Mouse (Mus musculus) 3T3-L1 (cell line): ENCODE measurements at regions not wholly inside any gene's neighbourhood (a gene's known extent, or its start where the extent isn't known, plus 50 kb on each side); places are given as distances from the start of the nearest gene placed in this dataset.
A peak's percentile ranks its signal among the peaks of the same experiment; 100 is the strongest.

ENCODE experiments used
- DNase-seq: peaks from one replicate; pipeline ENCODE4 v3.0.0-alpha.2; 2015; ENCODE audit warnings: low read depth, low spot score

DNA sequence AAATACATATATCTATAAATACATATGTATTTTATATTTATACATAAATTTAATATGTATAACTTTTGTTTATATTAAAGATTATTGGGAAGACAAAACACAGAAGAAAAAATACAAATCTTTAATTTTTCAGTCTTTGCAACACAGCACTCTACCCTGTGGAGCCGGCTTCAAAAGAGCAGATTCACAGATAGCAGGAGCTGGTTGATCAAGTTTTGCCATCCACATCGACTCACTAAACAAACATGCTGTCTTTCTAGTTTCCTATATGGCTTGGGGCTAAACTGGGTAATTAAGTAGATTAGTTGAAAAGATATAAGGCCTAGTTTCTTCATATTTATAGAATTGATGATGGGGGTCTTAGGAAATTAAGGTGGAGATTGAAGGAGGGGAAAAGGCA is 311.2 kb upstream of the Marcks start:
- no peak for DNase-seq

DNA sequence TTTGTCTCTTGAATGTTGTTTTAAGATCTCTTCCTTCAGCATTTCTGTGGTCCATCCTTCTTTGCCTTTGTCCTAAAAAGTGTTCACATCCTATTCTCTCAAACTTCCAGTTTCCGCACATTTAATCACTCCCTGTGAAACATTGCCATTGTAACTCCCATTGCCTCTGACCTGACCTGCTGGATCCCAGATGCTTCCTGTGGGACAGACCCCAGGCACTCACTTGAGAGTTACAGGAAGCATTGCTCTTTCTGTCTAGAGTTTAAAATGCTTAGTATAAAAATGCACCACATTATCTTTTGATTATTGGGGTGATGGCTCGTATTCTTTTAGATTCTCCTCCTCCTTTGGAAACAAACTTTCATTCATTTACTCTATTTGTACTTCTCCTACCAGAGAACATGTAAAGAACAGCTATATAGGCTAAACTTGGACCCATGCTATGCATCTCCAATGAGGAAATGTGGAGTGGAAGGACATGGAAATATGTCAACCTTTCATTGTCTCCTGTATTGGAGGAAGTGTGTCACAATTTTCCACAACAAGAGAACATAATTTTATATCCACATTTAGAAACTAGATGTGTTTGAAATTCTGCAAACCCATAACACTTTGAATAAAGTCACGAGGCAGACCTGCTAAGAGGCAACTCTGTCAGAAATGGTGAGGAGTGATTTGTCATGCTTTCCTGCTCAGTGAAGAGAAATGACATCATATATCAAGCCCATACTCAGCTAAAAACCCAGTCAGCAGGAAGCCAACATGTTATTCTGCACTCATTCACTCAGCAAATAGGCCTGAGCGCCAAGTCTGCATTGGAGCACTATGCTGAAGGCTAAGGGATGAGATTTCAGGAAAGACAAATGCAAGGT is 308.8 kb upstream of the Marcks start:
- DNase-seq, result no peak

DNA sequence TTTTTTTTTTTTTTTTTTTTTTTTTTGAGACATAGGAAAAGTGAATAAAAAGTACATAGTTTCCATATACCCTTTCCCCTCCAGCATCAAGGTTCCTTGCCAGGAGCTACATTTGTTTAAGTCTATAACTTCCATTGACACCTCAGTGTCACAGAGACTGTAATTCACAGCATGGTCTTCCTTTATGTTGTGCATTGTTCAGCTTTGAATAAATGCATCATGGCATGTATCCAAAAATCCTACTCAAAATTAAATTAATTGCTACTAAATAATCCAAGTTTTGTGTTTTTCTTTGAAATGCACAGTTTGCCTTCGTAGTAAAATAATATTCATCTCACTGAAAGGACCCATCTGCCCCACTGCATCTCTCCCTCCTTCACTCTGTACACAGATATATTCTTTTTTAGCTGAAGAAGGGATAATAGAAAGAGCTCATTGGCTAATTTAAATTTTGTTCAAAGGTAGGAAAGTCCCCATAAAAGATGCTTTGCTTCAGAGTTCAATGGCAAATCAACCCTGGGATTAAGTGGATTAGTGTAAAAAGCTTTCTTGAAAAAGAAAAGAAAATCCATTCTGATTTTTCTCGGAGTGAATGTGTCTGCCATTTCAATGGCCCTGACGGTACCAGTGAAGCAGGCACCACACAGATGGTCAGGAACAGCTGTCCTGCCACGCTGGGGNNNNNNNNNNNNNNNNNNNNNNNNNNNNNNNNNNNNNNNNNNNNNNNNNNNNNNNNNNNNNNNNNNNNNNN is 301.3 kb upstream of the Marcks start:
- no peak for DNase-seq

DNA sequence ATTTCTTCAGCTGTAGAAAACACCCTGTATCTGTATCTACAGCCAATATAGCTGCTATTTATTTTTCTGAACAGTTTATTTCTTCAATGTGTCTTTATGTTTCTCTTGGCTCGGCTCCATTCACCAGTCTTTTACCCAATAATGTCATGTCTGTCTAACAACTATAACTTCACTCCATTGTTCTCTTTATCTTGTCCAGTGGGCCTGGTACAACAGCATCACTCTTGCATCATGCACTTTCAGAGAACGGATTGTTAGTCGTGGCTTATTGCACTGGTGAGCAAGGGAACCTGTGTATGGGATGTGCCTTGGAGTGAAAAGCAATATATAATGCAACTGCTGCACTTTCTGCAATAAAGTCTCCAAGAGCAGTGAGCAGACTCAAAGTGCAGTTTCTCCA is 299.6 kb upstream of the Marcks start:
- DNase-seq, result peak; percentile 51

DNA sequence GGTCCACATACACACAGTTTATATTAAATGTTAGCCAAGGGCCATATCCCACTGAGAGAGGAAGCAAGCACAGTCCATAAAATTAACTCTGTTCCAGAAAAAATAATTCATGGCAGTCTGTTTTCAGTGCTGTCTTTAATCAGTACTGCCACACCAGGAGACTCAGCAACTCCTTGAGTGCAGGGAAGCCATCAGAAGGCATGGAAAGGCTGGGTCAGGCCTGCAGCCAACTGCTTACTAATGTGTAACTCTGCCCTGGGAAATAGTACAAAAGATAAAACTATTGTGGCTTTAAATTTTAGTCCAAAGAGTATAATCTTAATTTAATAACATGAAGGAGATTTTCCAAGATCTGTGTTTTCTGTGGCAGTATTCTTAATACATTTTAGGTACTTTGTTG is 298.1 kb upstream of the Marcks start:
- DNase-seq, result peak; percentile 25

DNA sequence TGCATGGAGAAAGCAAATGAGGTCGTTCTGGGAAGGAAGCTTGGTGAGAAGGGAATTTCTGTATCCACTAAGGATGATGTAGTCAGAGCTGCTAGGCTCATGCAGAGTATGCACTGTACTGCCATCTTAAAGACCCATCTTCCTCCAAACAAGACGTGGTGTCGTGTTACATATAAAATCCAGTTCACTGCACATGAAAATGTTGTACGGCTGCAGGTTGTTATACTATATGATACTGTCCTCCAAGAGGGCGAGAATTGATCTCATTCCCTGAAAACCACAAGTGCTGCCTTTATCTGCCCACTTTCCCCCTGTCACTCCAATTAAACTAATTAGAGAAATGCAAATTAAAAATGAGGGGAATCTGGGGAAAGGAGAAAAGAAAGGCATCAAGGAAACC is 295.5 kb upstream of the Marcks start:
- no peak for DNase-seq

DNA sequence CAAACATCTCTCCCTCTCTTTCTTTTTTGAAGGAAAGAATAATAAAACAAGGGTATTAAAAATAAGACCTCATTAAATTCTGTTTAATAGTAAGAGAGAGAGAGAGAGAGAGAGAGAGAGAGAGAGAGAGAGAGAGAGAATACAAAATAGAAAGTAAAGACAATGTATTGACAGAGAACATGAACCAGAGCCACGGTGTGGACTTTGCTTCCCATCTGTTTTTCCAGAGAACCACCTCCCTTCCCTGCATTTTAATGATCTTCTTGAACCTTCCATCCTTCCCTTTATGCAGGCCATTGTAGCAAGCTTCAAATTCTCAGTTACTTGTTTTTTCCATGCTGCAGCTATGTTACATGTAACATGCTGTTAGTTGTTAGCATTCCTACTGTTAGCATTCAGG is 284.3 kb upstream of the Marcks start:
- no peak for DNase-seq

DNA sequence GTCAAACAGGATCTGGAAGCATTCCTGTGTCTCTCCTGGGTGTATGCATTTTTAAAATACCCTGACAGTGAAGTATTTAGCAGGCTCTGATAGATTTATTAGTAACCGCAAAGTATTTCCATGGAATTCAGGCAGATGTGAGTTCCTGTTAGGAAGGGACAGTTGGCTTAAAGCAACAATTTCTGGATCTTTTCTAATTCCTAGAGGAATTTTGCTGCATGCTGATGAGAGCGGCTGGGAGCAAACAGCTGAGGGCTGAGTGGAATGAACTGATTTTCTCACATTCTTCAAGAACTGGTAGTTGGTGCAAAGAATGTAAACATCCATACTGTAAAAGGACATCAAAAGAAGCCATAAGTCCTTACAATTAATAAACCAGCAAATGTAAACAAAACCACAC is 283.9 kb upstream of the Marcks start:
- DNase-seq, result peak; percentile 64

DNA sequence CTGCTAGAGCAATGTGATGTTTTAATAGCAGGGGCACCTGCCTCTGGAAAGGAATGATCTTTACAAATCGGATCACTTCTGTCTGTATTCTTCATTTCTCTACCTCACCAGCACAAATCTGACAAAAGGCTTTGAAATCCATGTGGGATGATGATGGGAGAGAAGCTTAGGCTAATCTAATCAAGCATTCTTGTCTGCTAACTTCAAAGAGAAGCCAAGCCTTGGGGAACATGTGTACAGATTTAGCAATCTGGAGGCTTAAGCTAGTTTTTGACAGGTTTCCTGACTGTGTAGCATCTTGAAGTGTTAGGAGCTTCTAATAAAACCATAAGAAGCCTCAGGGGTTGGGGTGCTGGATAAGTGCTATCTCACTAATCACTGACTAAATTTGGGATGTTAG is 277.6 kb upstream of the Marcks start:
- DNase-seq, result no peak

DNA sequence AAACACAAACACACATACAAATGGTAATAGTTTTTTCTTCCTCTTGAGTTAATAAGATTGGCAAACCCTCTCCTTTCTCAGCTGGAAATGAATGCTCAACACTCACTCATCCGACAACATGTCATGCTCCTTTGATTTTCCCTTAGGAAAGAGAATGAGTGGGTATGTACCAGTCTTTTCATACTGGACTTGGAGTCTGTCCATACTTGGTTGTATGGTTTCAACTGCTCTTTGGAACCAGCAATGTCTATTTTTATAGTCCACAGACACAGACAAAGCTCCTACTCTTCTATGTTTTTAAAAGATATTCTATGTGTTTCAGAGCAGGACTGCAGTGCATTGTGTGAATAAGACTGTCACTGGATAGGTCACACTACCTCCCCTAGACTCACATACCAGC is 273.7 kb upstream of the Marcks start:
- no peak for DNase-seq

DNA sequence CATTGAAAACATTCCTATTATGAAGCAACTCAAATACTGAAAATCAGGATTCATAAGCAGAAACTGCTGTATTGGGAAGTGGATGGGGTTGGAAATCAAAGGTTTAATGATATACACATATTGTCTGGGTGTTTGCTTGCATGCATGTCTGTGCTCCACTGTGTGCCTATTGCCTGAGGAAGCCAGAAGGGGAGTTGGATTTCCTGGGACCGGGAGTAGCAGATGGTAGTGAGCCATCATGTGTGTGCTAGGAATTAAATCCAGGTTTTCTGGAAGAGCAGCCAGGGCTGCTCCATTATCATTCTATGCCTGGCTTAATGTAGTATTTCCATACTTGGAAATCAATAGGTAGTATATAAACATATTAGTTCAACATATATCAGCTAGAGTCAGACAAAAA is 271.0 kb upstream of the Marcks start:
- DNase-seq, result no peak

DNA sequence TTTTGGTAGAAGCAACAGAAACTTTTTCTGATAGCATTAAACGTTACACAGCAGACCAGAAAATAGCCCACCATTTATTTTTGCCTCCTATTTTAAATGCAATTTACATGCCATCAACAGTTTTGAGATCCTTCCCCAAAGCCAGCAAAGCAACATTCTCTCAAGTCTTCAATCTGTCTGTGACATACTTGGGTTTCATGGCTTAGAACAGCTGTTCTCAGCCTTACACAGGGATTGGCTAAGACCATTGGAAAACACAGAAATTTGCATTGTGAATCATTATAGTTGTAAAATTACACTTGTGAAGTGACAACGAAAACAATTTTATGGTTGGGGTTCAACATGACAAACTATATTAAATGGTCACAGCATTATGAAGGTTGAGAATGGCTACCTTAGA is 268.8 kb upstream of the Marcks start:
- no peak for DNase-seq

DNA sequence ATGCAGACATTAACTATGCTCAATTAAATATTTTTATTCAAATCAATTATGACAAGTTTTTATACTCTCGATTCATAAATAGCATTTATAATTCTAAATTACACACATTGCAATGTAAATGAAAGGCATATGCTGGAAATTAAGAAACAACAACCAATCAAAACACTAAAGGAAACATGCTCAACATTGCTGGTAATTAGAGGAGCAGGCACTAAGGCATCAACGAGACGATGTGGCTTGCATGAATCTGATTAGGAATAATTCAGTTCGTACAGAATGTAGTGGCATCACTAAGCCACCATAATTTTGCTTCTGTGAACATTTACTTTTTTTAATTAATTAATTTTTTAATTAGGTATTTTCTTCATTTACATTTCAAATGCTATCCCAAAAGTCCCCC is 266.2 kb upstream of the Marcks start:
- no peak for DNase-seq

DNA sequence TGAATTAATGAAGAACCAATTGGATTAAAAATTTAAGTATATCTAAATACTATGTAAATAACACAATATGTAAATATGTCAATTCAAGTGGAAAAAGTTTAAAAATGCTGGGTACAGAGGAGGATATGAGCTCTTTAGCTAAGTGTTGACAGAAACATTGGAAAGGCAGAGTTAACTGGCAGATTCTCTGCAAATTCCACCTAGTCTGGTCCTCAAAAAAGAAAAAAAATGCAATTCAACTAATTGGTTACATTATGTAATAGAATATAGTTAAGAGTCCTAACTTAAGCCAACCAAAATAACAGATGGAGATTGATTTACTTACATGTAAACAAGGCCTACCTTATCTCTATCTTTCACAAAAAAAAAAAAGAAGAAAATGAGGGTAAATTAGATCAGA is 265.7 kb upstream of the Marcks start:
- DNase-seq, result no peak

DNA sequence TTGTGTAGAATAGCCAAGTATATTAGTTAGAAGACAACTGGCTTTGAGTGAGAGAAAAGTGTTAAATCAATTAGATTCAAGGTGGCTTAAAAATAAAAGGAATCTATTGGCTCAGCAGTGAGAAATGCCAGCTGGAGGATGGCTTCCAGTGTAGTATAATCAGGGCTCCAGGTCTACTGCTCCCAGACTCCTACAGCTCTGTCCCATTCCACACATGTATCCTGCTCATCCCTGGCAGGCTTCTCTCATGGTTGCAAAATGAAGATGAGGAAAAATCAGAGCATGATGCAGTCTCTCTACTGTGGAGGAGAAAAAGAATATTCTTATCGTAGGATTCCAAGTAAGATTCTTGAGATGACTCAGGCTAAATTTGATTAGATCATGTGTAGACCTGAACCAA is 263.7 kb upstream of the Marcks start:
- DNase-seq, result no peak

DNA sequence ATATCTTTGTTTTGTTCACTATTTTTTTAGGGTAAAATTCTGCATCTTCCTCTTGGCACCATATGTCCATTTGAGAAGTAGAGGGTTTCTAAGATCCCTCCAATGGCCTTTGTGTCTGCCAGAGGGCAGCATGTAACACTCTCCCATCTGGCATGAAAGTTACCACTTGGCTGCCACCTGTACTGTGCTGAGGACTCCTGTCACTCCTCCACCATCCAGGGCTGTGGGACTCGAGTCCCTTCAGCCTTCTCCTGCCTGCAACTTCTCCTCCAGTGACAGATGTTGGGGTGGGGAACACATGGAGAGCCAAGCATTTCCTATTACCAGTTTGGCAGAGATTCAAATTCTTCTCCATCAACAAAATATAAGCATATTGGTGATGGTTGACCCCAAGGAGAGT is 262.3 kb upstream of the Marcks start:
- no peak for DNase-seq

DNA sequence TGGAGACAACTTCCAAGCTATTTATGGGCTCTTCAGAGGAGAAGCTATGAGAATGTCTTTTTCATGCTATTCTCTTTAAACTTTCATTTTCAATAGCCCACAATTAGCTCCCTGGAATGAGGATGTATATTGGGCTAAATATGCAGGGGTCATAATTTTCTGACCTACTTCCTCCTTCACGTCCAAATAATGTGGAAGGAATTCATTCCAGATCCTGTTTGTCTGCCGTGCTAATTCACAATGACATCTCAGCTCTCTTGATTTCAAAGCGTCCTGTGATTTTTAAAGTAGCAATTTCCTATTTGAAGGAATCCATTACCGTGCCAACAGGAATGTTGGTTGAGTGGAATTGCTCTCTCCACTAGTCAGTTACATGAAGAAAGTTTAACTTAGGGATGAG is 261.7 kb upstream of the Marcks start:
- peak; percentile 14 for DNase-seq

DNA sequence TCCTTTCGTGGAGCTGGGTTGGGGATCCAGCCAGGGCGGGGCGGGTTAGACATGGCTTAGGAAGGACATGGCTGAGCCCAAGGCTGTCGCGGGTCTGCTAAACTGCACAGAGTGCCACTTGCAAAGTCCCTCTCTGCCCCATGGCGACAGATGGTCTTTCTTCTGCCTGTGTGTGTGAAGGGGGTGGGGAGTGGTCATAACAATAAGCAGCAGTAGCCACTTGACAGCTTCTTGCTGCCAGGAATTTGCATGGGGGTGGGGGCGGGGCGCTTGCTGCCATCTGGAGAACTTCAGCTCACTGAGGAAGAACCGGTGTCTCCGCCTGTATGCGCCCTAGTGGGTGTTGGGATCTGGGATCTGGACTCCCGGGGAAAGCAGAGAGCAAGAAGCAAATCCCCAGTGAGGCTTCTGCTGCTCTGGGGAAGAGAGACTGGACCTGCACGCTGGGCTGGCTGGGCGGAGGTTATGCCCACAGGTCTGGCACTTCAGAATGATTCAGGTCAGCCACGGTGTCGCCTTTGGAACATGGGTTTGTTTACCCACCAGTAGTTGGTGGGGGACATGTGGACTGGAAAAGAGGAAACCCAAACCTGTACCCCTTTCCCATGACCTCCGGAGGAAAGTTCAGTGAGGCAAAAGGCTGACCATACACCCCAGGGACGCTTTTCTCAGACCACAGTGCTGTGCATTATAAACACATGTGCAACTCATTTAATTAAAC is 258.7 kb upstream of the Marcks start:
- DNase-seq, result peak; percentile 51

DNA sequence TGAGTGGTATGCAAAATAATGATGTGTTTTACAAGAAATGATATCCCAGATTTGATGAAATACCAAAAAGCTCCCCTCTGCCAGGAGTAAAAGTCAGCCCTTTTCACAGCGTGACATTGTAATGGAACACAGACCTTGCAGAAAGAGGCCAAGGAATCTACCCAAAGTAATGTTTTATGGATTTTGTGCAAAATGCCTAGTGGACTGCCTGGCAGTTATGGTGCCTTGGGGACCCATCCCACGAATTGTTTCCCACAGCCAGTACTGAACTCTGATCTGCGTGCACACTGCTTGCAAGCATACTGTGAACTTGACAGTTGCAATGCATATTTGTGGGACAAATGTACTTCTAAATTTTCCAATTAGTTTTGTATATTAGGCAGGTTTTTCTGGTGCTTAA is 251.3 kb upstream of the Marcks start:
- no peak for DNase-seq

DNA sequence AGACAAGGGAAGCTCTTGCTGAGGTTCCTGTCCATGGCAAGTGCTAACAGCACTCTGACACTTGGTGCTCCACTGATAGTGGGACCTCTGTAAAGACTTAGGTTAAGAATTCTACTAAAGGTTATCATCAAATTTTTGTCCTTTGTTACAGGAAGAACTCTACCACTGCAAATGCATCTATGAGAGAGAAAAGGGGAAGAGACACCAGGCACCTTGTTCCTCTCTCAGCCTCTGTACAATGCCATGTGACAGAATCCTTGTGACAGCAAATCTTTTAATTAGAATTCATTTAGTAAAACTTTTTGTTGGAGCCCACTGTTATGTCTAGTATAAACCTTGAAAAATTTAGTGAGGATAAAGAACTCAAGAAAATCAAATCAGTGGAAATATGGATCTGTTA is 247.5 kb upstream of the Marcks start:
- DNase-seq, result no peak

DNA sequence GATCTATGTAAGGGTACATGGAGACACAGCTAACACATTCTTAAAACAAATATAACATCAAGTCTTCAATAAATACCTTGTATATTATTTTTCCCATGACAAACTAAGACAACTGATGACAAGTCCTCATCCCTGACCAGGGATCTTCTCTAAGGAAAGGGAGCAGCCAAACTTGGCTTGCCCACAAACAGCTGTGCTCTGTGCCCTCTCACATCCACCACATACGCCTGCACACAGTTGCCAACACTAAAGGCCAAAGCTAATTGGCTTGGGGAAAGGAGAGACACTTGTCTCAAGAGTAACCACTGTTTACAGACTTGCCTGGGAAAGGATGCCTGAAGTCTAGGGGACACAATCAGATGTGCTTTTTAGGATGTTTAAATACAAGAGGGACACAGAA is 241.3 kb upstream of the Marcks start:
- DNase-seq, result no peak

DNA sequence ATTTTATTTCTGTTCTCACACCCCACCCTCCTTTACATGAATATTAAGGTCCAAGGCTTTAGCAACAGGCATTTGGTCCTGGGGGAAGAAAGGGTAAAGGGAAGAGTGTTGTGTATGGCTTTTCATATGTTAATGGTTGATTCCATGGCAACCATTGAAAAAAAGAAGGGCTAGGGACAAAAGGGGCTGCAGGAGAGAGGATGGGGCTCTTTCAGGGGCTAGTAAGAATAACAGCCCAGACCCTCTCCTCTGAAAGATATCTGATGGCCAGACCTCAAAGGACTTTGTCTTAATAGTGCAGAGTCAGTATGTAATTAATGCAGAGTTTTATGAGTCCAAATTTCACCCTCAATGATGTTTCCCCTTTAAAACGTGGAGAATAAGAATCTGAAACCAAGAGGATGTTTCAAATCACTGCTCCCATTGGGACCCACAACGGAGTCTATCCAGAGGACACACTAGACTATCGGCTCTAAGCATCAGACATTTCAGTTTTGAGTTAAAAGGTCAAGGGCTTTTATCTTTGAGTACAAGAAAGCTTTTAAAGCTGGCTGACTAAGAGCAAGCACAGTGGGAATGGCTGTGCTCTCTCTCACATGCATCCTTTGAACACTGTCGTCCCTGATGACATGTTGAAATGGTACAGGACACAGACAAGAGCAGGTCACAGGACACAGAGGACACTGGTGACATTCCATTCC is 239.4 kb upstream of the Marcks start:
- DNase-seq, result no peak
